Mouse (Mus musculus): Measurements from ENCODE around the gene Lhx5.

Gene Lhx5

GRCm38 (mm10) chr5:120431649-120432485 lies at the start of gene Lhx5:
TSS of gene Lhx5 (plus strand) at chr5:120431699.
- DNase-seq (ENCODE audit: low read depth, low spot score), result no peak
- no peaks in the 10 kb centered on the region for H3K36me3 ChIP-seq (ENCODE audit: control insufficient read depth, insufficient read depth, low read length, poor library complexity, severe bottlenecking)
- peaks cover 2% of the 10 kb centered on the region for H3K27me3 ChIP-seq (ENCODE audit: control insufficient read depth, insufficient read depth, low read length, poor library complexity, severe bottlenecking)

- Histone ChIP-seq H3K36me3 (ENCODE audit: control insufficient read depth, insufficient read depth, low read length, poor library complexity, severe bottlenecking) (no peaks in the 10 kb centered on the region), H3K27me3 (ENCODE audit: control insufficient read depth, insufficient read depth, low read length, poor library complexity, severe bottlenecking) (no peaks in the 10 kb centered on the region)
- DNase-seq (ENCODE audit: low read depth, low spot score), result no peak
Observed at GRCm38 (mm10) chr5:120386361-120386760, 45.1 kb upstream of the Lhx5 start.

GRCm38 (mm10) chr5:120388765-120389164 lies 42.7 kb upstream of the Lhx5 start:
- H3K27me3 ChIP-seq (ENCODE audit: control insufficient read depth, insufficient read depth, low read length, poor library complexity, severe bottlenecking), result no peaks in the 10 kb centered on the region
- no peaks in the 10 kb centered on the region for H3K36me3 ChIP-seq (ENCODE audit: control insufficient read depth, insufficient read depth, low read length, poor library complexity, severe bottlenecking)
- DNase-seq (ENCODE audit: low read depth, low spot score), result no peak

- Histone ChIP-seq H3K36me3 (ENCODE audit: control insufficient read depth, insufficient read depth, low read length, poor library complexity, severe bottlenecking) (no peaks in the 10 kb centered on the region), H3K27me3 (ENCODE audit: control insufficient read depth, insufficient read depth, low read length, poor library complexity, severe bottlenecking) (no peaks in the 10 kb centered on the region)
- DNase-seq (ENCODE audit: low read depth, low spot score), result no peak
Observed at GRCm38 (mm10) chr5:120389973-120390372, 41.5 kb upstream of the Lhx5 start.

- no peak for DNase-seq (ENCODE audit: low read depth, low spot score)
- Histone ChIP-seq H3K27me3 (ENCODE audit: control insufficient read depth, insufficient read depth, low read length, poor library complexity, severe bottlenecking) (no peaks in the 10 kb centered on the region), H3K36me3 (ENCODE audit: control insufficient read depth, insufficient read depth, low read length, poor library complexity, severe bottlenecking) (no peaks in the 10 kb centered on the region)
Observed at GRCm38 (mm10) chr5:120393871-120394667, 37.4 kb upstream of the Lhx5 start.

GRCm38 (mm10) chr5:120397988-120398387 lies 33.5 kb upstream of the Lhx5 start:
- H3K36me3 ChIP-seq (ENCODE audit: control insufficient read depth, insufficient read depth, low read length, poor library complexity, severe bottlenecking), result no peaks in the 10 kb centered on the region
- no peak for DNase-seq (ENCODE audit: low read depth, low spot score)
- H3K27me3 ChIP-seq (ENCODE audit: control insufficient read depth, insufficient read depth, low read length, poor library complexity, severe bottlenecking), result no peaks in the 10 kb centered on the region

GRCm38 (mm10) chr5:120404831-120405591 lies 26.5 kb upstream of the Lhx5 start:
- no peaks in the 10 kb centered on the region for H3K27me3 ChIP-seq (ENCODE audit: control insufficient read depth, insufficient read depth, low read length, poor library complexity, severe bottlenecking)
- no peak for DNase-seq (ENCODE audit: low read depth, low spot score)
- H3K36me3 ChIP-seq (ENCODE audit: control insufficient read depth, insufficient read depth, low read length, poor library complexity, severe bottlenecking), result no peaks in the 10 kb centered on the region

GRCm38 (mm10) chr5:120408933-120409332 lies 22.6 kb upstream of the Lhx5 start:
- no peaks in the 10 kb centered on the region for H3K27me3 ChIP-seq (ENCODE audit: control insufficient read depth, insufficient read depth, low read length, poor library complexity, severe bottlenecking)
- H3K36me3 ChIP-seq (ENCODE audit: control insufficient read depth, insufficient read depth, low read length, poor library complexity, severe bottlenecking), result no peaks in the 10 kb centered on the region
- no peak for DNase-seq (ENCODE audit: low read depth, low spot score)

GRCm38 (mm10) chr5:120409385-120410378 lies 21.8 kb upstream of the Lhx5 start:
- no peak for DNase-seq (ENCODE audit: low read depth, low spot score)
- no peaks in the 10 kb centered on the region for H3K27me3 ChIP-seq (ENCODE audit: control insufficient read depth, insufficient read depth, low read length, poor library complexity, severe bottlenecking)
- no peaks in the 10 kb centered on the region for H3K36me3 ChIP-seq (ENCODE audit: control insufficient read depth, insufficient read depth, low read length, poor library complexity, severe bottlenecking)

GRCm38 (mm10) chr5:120413436-120413835 lies 18.1 kb upstream of the Lhx5 start:
- H3K36me3 ChIP-seq (ENCODE audit: control insufficient read depth, insufficient read depth, low read length, poor library complexity, severe bottlenecking), result no peaks in the 10 kb centered on the region
- no peak for DNase-seq (ENCODE audit: low read depth, low spot score)
- no peaks in the 10 kb centered on the region for H3K27me3 ChIP-seq (ENCODE audit: control insufficient read depth, insufficient read depth, low read length, poor library complexity, severe bottlenecking)

- no peak for DNase-seq (ENCODE audit: low read depth, low spot score)
- no peaks in the 10 kb centered on the region for H3K36me3 ChIP-seq (ENCODE audit: control insufficient read depth, insufficient read depth, low read length, poor library complexity, severe bottlenecking)
Observed at GRCm38 (mm10) chr5:120420106-120420505, 11.4 kb upstream of the Lhx5 start.

GRCm38 (mm10) chr5:120424039-120424438 lies 7.5 kb upstream of the Lhx5 start:
- peak; percentile 43 for DNase-seq (ENCODE audit: low read depth, low spot score)
- H3K27me3 ChIP-seq (ENCODE audit: control insufficient read depth, insufficient read depth, low read length, poor library complexity, severe bottlenecking), result peaks cover 3% of the 10 kb centered on the region; the same call in 1 of the 2 replicates
- no peaks in the 10 kb centered on the region for H3K36me3 ChIP-seq (ENCODE audit: control insufficient read depth, insufficient read depth, low read length, poor library complexity, severe bottlenecking)

More at GRCm38 (mm10) chr5:120420106-120420505, 11.4 kb upstream of the Lhx5 start:
- H3K27me3 ChIP-seq (ENCODE audit: control insufficient read depth, insufficient read depth, low read length, poor library complexity, severe bottlenecking), result peaks cover 2% of the 10 kb centered on the region; the same call in 1 of the 2 replicates

GRCm38 (mm10) chr5:120424657-120425056 lies 6.8 kb upstream of the Lhx5 start:
- DNase-seq (ENCODE audit: low read depth, low spot score), result no peak
- H3K27me3 ChIP-seq (ENCODE audit: control insufficient read depth, insufficient read depth, low read length, poor library complexity, severe bottlenecking), result peaks cover 3% of the 10 kb centered on the region; the same call in 1 of the 2 replicates
- H3K36me3 ChIP-seq (ENCODE audit: control insufficient read depth, insufficient read depth, low read length, poor library complexity, severe bottlenecking), result no peaks in the 10 kb centered on the region
